Mouse (Mus musculus) ES-Bruce4 (cell line): ENCODE results near the gene C3.

ENCODE experiments used
- CTCF ChIP-seq: IDR thresholded peaks from one replicate; pipeline ENCODE4 v1.8.1; 2011; ENCODE audit warnings: low read depth, low read length
- EP300 ChIP-seq: IDR thresholded peaks from 2 replicates; pipeline ENCODE4 v1.6.1; 2011; ENCODE audit warnings: low read depth, low read length; ENCODE audit not compliant: insufficient read depth
- POLR2A ChIP-seq: IDR thresholded peaks from one replicate; pipeline ENCODE4 v1.8.1; 2011; ENCODE audit warnings: low read length; ENCODE audit not compliant: insufficient read depth

GRCm38 (mm10) chr17:57209330-57209729, 18.6 kb downstream of the C3 start:
- TF ChIP-seq POLR2A (no peak), CTCF (no peak), EP300 (no peak)
